Mouse (Mus musculus) spleen, embryonic (tissue): ENCODE measurements around the gene Atp6v1g1.

Experiments used
- CTCF ChIA-PET: fragments of 350-600 bp; sonication (Branson Sonifier 250); formaldehyde crosslinking; loops from one replicate; lab custom pipeline; 2022; lab: Charles Lee

Atp6v1g1 gene

GRCm38 (mm10) chr4:63544494-63545230 is at the start of gene Atp6v1g1:
Atp6v1g1 (plus strand) TSS chr4:63544772.
- CTCF ChIA-PET, result no interaction called here

DNA sequence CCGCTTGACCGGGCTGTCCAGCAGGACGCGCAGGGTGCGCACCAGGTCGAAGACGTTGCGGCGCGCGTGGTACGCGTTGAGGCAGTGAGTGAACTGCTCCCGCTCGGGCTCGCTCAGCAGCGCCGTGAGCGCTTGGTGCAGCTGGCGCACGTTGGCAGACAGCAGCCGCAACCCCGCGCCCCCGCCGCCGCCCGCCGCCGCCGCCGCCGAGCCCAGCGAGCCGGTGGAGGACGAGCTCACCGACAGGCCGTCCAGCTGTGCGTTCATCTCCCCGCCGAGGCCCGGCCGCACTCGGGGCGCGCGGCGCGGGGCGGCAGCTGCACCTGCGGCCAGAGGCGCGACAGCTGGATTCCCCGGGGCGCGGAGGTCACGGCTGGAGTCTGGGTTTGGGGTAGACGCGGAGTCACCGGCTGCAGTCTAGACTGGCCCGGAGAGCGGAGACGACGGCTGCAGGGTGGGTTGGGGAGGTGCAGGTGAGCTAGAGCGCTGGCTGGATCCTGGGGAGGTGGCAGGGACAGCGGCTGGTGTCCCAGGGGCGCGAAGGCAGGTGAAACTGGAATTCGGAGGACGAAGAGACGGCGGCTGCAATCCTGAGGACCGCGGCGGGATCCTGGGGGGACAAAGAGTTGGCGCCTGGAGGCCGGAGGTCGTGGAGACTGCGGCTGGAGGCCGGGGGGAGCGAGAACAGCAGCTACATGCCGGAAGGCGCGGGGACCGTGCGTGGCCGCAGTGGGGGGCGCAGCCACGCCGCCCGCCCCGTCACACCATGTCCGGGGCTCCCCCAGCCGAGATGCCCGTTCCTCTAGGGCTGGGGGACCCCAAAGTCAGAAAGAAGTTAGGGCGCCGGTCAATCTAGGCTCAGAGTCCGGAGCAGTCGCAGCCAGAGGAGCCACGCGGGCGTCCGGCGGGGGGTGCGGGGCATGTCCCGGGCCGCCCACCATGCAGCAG is 49.3 kb upstream of the Atp6v1g1 start:
- CTCF ChIA-PET, result interaction anchor here (0.6 kb wide), 1 partner anchor 96 kb away, joined by 4 read pairs; no protein-coding TSS in a partner anchor

- CTCF ChIA-PET, result interaction anchor here (0.7 kb wide), 1 partner anchor 19 kb away, joined by 10 read pairs; no protein-coding TSS in a partner anchor
Measured at GRCm38 (mm10) chr4:63495915-63496278, 48.7 kb upstream of the Atp6v1g1 start, which contains the start of gene Whrn. Whrn (minus strand) TSS chr4:63495991.

GRCm38 (mm10) chr4:63496312-63496711 is 48.3 kb upstream of the Atp6v1g1 start:
- CTCF ChIA-PET, result interaction anchor here (0.7 kb wide), 1 partner anchor 19 kb away, joined by 10 read pairs; no protein-coding TSS in a partner anchor

- CTCF ChIA-PET, result interaction anchor here (0.5 to 1.3 kb wide), 5 partner anchors 15 to 435 kb away, joined by 3 to 7 read pairs (median 3); no protein-coding TSS in a partner anchor
Measured at GRCm38 (mm10) chr4:63498346-63498745, 46.2 kb upstream of the Atp6v1g1 start.

DNA sequence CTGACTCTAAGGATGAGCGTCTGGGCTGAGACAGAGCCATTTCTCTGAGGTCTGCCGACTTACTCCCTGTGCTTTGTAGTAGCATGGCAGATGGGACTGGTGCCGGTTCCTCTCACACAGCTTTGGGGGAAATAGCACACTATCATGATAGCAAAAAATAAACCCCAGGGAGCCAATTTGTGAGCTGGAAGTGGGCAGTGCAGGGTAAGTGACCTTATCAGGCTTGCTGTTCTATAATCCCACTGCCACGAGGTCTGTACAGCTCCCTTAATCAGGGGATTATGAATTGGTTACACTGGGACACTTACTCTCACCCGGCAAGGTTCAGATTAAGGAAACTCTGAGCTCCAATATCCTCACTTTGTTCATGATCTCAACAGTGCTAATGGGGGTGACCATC is 43.5 kb upstream of the Atp6v1g1 start:
- CTCF ChIA-PET, result interaction anchor here (0.5 kb wide), 1 partner anchor 134 kb away, joined by 8 read pairs; no protein-coding TSS in a partner anchor

DNA sequence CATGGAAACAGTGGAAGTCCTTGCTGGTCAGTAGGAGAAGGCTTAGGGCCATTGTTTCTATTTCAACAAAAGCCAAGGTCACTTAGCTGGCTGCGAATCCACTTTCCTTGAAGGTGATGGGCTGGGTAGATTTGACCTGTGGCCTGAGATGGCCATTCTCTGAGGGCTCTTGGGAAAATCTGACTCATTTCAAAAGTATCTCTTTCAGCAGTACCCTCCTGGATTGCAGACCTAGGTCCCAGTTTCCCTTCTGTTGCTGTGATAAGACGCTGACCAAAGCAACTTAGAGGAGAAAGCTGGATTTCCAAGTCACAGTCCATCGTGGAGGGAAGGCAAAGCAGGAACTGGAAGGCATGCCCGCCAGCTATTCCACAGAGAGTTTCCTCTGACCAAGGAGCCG is 40.6 kb upstream of the Atp6v1g1 start:
- CTCF ChIA-PET, result interaction anchor here (0.6 kb wide), 1 partner anchor 13 kb away, joined by 6 read pairs; no protein-coding TSS in a partner anchor

- CTCF ChIA-PET, result no interaction called here
Measured at GRCm38 (mm10) chr4:63507478-63507877, 37.1 kb upstream of the Atp6v1g1 start.

- CTCF ChIA-PET, result interaction anchor here (0.7 to 0.8 kb wide), 4 partner anchors 31 to 1122 kb away, joined by 4 to 12 read pairs (median 5); no protein-coding TSS in a partner anchor
Measured at GRCm38 (mm10) chr4:63508232-63508631, 36.3 kb upstream of the Atp6v1g1 start.

GRCm38 (mm10) chr4:63512921-63513320 is 31.7 kb upstream of the Atp6v1g1 start:
- CTCF ChIA-PET, result interaction anchor here (0.6 kb wide), 1 partner anchor 48 kb away, joined by 5 read pairs; no protein-coding TSS in a partner anchor

- CTCF ChIA-PET, result interaction anchor here (0.6 kb wide), 1 partner anchor 40 kb away, joined by 15 read pairs; no protein-coding TSS in a partner anchor
Measured at GRCm38 (mm10) chr4:63514454-63514984, 30.1 kb upstream of the Atp6v1g1 start.

DNA sequence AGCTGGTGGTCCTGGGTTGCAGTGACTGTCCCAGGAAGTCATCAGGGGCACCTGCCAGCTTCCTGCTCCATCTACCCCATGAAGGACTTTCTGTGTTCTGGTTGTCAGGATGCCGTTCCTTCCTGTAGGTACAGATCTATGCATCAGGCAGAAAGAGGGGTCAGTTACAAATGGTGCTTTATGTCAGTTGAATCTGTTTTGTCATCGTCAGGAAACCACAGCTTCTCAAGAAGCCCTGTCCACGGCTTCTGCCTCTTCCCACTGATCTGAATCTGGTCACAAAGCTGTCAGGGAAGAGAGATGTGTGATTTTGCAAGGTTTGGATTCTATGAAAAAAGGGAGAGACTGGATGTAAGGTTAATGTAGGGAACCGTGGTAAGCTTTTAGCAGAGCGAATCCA is 29.6 kb upstream of the Atp6v1g1 start:
- CTCF ChIA-PET, result interaction anchor here (0.6 kb wide), 1 partner anchor 39 kb away, joined by 15 read pairs; no protein-coding TSS in a partner anchor

DNA sequence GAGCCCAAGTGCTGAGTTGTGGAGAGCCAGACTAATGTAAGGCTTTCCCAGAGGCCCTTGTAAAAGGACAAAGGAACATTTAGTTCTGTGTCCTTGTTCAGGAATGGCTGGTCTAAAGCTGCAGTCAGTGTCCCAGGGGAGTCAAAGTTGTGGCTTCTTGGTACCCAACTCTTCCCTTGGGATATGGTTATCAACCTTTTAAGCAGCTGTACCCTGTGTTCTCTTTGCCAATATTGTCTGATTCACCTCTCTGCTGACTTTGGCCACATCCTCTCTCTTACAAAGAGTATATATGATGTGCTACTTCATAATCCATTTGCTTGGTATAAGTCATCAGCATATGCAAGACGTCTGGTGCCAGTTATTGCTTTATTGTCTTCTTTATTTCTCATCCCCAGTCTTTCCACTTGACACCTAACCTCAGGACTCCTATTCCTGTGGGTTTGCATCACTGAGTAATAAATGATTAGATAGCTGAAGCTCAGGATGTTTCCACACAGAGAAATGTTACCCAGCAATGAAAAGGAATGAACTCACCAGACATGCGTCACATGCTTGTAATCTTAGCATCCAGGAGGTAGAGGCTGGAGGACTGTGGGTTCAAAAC is 22.7 kb upstream of the Atp6v1g1 start:
- CTCF ChIA-PET, result no interaction called here

- CTCF ChIA-PET, result no interaction called here
Measured at GRCm38 (mm10) chr4:63525514-63525913, 19.1 kb upstream of the Atp6v1g1 start.

- CTCF ChIA-PET, result no interaction called here
Measured at GRCm38 (mm10) chr4:63528946-63529345, 15.6 kb upstream of the Atp6v1g1 start.

DNA sequence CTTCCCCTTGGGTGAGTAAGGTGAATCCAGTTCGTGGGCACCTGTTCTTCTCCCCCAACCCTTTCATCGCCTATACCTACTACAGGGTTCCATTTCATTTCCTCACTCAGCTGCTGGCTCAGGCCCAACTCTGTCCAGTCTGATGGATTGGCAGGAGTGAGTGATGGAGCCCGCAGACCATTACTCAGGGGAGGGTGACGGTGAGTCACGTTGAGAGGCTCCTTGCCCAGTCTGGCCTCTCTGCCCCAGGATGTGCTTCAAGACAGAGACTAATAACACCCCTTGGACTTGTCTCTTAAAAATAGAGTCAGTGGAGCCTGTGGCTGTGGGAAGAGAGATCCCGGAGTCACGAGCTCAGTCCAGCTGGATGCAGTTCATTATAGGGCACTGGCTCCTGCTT is 14.2 kb upstream of the Atp6v1g1 start:
- CTCF ChIA-PET, result no interaction called here

DNA sequence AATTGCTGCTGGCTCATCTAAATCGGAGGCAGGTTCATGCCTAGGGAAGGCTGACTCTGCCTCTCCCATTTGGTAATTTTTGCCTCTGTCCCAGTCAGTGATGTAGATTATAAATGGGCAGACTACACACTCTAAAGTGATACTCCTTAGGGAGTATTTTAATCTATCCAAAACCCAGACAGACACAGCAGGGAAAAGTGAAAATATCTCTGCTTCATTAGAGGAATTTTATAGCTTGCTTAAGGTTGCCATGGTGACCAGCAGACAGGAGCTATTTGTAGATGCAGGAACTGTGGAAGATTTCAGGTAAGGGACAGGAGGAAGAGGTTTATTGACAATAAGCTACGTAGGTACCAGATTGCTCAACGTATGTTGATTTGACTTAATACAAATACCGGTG is 7.0 kb upstream of the Atp6v1g1 start:
- CTCF ChIA-PET, result no interaction called here

DNA sequence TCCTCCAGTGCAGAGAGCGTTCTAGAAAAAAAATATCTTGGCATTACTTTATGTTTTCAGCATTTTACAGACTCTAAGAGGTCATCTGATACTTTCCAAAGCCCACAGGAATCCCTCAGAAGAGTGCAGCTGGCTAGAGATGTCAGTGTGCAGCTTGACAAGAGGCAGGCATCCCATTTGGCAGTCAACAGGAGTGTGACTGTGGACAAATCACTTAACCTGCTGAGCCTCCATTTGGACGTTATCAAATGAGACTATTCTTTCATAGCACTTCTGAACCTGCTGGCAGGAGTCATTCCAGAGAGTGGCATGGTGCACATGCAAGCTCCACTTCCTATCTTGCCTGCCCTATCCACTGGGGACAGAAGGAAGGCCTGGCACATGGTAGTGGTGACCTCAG is 2.4 kb upstream of the Atp6v1g1 start:
- CTCF ChIA-PET, result interaction anchor here (0.5 kb wide), 1 partner anchor 1018 kb away, joined by 3 read pairs; no protein-coding TSS in a partner anchor

- CTCF ChIA-PET, result no interaction called here
Measured at GRCm38 (mm10) chr4:63543746-63544493, 652 bp upstream of the Atp6v1g1 start.
